Mouse (Mus musculus): ENCODE measurements around the gene Tmem25. TPM values are rescaled to one million over a fixed set of nuclear protein-coding genes. Genes with fewer than 3 reads are reported as not detected.
A peak's percentile ranks its signal among the peaks of the same experiment; 100 is the strongest.
"Not testable (repeated sequence)": the region's sequence is repeated elsewhere in the genome, so short reads cannot be mapped to it uniquely, and the experiment has no call there.

Tmem25 gene
- total and polyA plus RNA-seq, 3 experiments, result 0.12 to 0.67 TPM; not detected in 1

GRCm38 (mm10) chr9:44768029-44768394 is 31.1 kb downstream of the Tmem25 start:
- Histone ChIP-seq H3K27ac (ENCODE audit: control insufficient read depth, low read depth, low read length) (peak overlapping the region; percentile 38), H3K4me1 (ENCODE audit: control insufficient read depth in 1 of 2, insufficient read depth in 2 of 2, low read length in 2 of 2) (peaks cover 7 to 15% of the 10 kb centered on the region in 2 experiments; a peak in 3 of 4 replicates), H3K4me3 (ENCODE audit: control insufficient read depth in 1 of 2, insufficient read depth in 1 of 2, low read depth in 2 of 2, low read length in 2 of 2) (peak overlapping the region; percentile 95 to 99), H3K36me3 (ENCODE audit: control insufficient read depth in 1 of 2, insufficient read depth in 2 of 2, low read length in 2 of 2) (peaks cover 4 to 35% of the 10 kb centered on the region in 2 experiments), H3K79me2 (ENCODE audit: control insufficient read depth, insufficient read depth, low read length, poor library complexity) (peaks cover 38% of the 10 kb centered on the region), H3K9ac (ENCODE audit: control insufficient read depth, low read depth, low read length, poor library complexity, severe bottlenecking) (peak overlapping the region; percentile 58)
- H3K9me3 ChIP-seq (replicated peaks; ENCODE audit: insufficient read depth, low read length); H3K27me3 ChIP-seq (ENCODE audit: control insufficient read depth in 1 of 2, insufficient read depth in 2 of 2, low read length in 2 of 2): not testable (repeated sequence)
- TF ChIP-seq TBP (IDR thresholded peaks at IDR 0.05; ENCODE audit: low read depth, low read length), result peak; percentile 85
- peak; percentile 5; the same call in 1 of the 2 replicates for TF ChIP-seq ZNF384 (IDR thresholded peaks at IDR 0.05; ENCODE audit: low read depth, low read length)
- peak; percentile 60; the same call in 1 of the 2 replicates for TF ChIP-seq MYC (IDR thresholded peaks at IDR 0.05; ENCODE audit: low read depth, low read length)
- peak; percentile 25 for DNase-seq (ENCODE audit: low read depth, low spot score)

GRCm38 (mm10) chr9:44767101-44768028 is 31.7 kb downstream of the Tmem25 start, which contains the start of the genes Arcn1 and Ift46:
Gene Arcn1, minus strand, starts transcription at chr9:44767845.
Gene Ift46, plus strand, starts transcription at chr9:44767908.
- Histone ChIP-seq H3K4me3 (ENCODE audit: control insufficient read depth in 1 of 2, insufficient read depth in 1 of 2, low read depth in 2 of 2, low read length in 2 of 2) (peak within 1 kb of the TSS; percentile 95 to 99), H3K4me1 (ENCODE audit: control insufficient read depth in 1 of 2, insufficient read depth in 2 of 2, low read length in 2 of 2) (peaks cover 7 to 16% of the 10 kb centered on the region in 2 experiments; a peak in 3 of 4 replicates), H3K9me3 (replicated peaks; ENCODE audit: insufficient read depth, low read length) (no peaks in the 10 kb centered on the region), H3K9ac (ENCODE audit: control insufficient read depth, low read depth, low read length, poor library complexity, severe bottlenecking) (peak within 1 kb of the TSS; percentile 91), H3K27ac (ENCODE audit: control insufficient read depth, low read depth, low read length) (peak within 1 kb of the TSS; percentile 92), H3K27me3 (ENCODE audit: control insufficient read depth in 1 of 2, insufficient read depth in 2 of 2, low read length in 2 of 2) (no peaks in the 10 kb centered on the region), H3K79me2 (ENCODE audit: control insufficient read depth, insufficient read depth, low read length, poor library complexity) (peaks cover 42% of the 10 kb centered on the region), H3K36me3 (ENCODE audit: control insufficient read depth in 1 of 2, insufficient read depth in 2 of 2, low read length in 2 of 2) (peaks cover 5 to 38% of the 10 kb centered on the region in 2 experiments)
- peak; percentile 95 for DNase-seq (ENCODE audit: low read depth, low spot score)
- TF ChIP-seq UBTF (IDR thresholded peaks at IDR 0.05; ENCODE audit: borderline replicate concordance, insufficient read depth, low read depth, low read length) (peak; percentile 81; the same call in 1 of the 2 replicates), MAZ (IDR thresholded peaks at IDR 0.05; ENCODE audit: low read depth, low read length) (peak; percentile 13; the same call in 1 of the 2 replicates), BHLHE40 (IDR thresholded peaks at IDR 0.05; ENCODE audit: borderline replicate concordance, low read depth, low read length) (no peak), MEF2A (IDR thresholded peaks at IDR 0.05; ENCODE audit: extremely low read depth, insufficient replicate concordance, low read depth, low read length, poor library complexity, severe bottlenecking) (no peak), TAL1 (IDR thresholded peaks at IDR 0.05; ENCODE audit: low read length) (no peak), NRF1 (IDR thresholded peaks at IDR 0.05; ENCODE audit: insufficient read depth, low read depth, low read length, poor library complexity, severe bottlenecking) (no peak), ZKSCAN1 (IDR thresholded peaks at IDR 0.05; ENCODE audit: low read depth, low read length) (no peak), MYB (IDR thresholded peaks at IDR 0.05; ENCODE audit: low read depth, low read length) (no peak), NELFE (IDR thresholded peaks at IDR 0.05; ENCODE audit: low read depth, low read length) (peak; percentile 82), ZMIZ1 (IDR thresholded peaks at IDR 0.05; ENCODE audit: low read depth, low read length) (no peak), E2F4 (IDR thresholded peaks at IDR 0.05; ENCODE audit: borderline replicate concordance, low read depth, low read length) (no peak), TCF12 (IDR thresholded peaks at IDR 0.05; ENCODE audit: low read depth, low read length) (0 out of 2 replicates have a peak, but pooled peaks have one; percentile 5), CHD1 (IDR thresholded peaks at IDR 0.05; ENCODE audit: low read depth, low read length) (peak; percentile 80; the same call in 1 of the 2 replicates), USF1 (IDR thresholded peaks at IDR 0.05; ENCODE audit: low read depth, low read length) (no peak), CTCF (IDR thresholded peaks at IDR 0.05 in 2 of 3, conservative IDR thresholded peaks at IDR 0.05 in 1 of 3; ENCODE audit: control insufficient read depth in 1 of 3, insufficient read depth in 1 of 3, low read depth in 2 of 3, low read length in 3 of 3, poor library complexity in 1 of 3, severe bottlenecking in 1 of 3) (no peak), GABPA (IDR thresholded peaks at IDR 0.05; ENCODE audit: low read depth, low read length) (no peak), USF2 (IDR thresholded peaks at IDR 0.05; ENCODE audit: borderline replicate concordance in 1 of 2, insufficient read depth in 1 of 2, low read depth in 1 of 2, low read length in 2 of 2) (no peak), POLR2AphosphoS5 (IDR thresholded peaks at IDR 0.05; ENCODE audit: borderline replicate concordance, low read depth, low read length) (no peak), EP300 (IDR thresholded peaks at IDR 0.05; ENCODE audit: low read depth in 1 of 2, low read length in 2 of 2) (no peak; a peak in 1 of 4 replicates), SMC3 (IDR thresholded peaks at IDR 0.05; ENCODE audit: low read depth, low read length) (no peak), MXI1 (IDR thresholded peaks at IDR 0.05; ENCODE audit: low read depth, low read length) (peak; percentile 61), KAT2A (conservative IDR thresholded peaks at IDR 0.05; ENCODE audit: low read depth, low read length) (peak; percentile 55; the same call in 1 of the 2 replicates), ZC3H11A (IDR thresholded peaks at IDR 0.05; ENCODE audit: low read depth, low read length) (no peak), ELF1 (IDR thresholded peaks at IDR 0.05; ENCODE audit: low read depth, low read length) (peak; percentile 77)

Measured in MEL (cell line).